Mouse (Mus musculus): ENCODE data around the gene R3hdm2. TPM values are rescaled to one million over a fixed set of nuclear protein-coding genes. Genes with fewer than 3 reads are reported as not detected.

The R3hdm2 gene
- polyA plus RNA-seq, 1 experiment from 2014 or later, result 34.9 TPM

DNA sequence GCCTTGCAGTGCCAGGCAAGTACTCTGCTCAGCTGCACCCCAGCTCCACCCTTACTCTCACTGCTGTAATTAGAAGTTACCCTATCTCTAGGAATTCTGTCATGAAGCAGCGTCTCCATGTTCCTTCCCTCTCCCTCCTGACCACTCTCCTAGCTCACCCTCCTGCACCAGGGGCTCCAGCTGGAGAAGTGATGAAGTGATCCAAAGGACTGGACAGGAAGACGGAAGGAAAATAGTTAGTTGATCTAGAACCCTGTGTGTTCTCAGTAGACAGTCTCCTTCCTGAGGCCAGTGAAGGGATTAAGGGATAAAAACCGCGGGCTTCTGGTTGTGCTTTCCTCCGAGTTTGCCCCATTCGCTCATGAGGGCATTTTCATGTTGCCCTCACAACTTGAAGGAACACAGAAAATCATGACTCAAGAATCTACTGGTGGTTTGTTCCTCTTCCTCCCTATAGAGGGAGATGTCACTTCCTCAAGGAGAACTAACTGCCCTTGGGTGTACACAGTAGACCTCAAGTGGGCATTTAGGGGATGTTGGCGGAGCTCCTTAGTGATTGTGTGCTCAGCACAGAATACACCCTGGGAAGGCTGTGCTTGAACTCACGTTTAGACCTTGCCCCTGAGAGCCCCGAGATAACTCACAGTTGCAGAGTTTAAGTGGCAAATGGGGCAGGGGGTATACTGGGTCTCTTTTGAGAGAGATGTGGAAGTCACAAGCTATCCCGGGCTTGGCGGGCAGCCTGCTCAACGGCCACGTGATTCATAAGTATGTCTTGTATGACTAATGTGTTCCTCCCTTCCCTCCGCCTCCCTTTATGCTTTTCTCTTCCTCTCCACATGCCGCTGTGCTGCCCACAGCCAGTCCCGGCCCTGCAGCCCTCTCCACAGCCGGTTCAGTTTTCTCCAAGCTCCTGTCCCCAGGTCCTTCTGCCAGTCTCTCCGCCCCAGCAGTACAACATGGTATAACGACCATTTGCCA, 101.0 kb downstream of the R3hdm2 start:
- H3K27me3 ChIP-seq, result no peaks in the 10 kb centered on the region
- 86% methylated on average over 19 of the region's 19 CpGs for WGBS
- H3K4me1 ChIP-seq, result no peaks in the 10 kb centered on the region
- no peaks in the 10 kb centered on the region for H3K9me3 ChIP-seq
- H3K9ac ChIP-seq, result no peak overlapping the region
- peaks cover 74% of the 10 kb centered on the region for H3K36me3 ChIP-seq
- no peak overlapping the region for H3K4me2 ChIP-seq
- ATAC-seq (ENCODE audit: insufficient number of reproducible peaks, low FRiP score, low TSS enrichment, low read depth), result no peak
- H3K4me3 ChIP-seq, result no peak overlapping the region
- H3K27ac ChIP-seq, result no peak overlapping the region

DNA sequence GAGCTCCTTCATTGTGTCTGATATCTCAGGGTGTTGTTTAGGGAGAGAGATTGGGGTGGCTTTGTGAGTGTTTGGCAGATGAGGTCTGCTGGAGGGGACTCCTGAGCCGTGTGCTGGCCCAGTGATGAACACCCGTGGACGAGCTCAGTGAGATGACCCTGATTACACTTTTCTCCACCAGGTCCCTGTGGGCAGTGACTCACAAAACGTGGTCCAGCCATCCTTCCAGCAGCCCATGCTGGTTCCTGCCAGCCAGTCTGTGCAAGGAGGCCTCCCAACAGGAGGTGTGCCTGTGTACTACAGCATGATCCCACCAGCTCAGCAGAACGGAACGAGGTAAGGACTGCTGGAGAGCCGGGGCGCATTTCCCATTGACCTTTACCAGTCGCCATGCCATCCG, 105.1 kb downstream of the R3hdm2 start:
- H3K4me3 ChIP-seq, result no peak overlapping the region
- WGBS, result 86% methylated on average over 10 of the region's 10 CpGs
- no peaks in the 10 kb centered on the region for H3K27me3 ChIP-seq
- peaks cover 88% of the 10 kb centered on the region for H3K36me3 ChIP-seq
- no peaks in the 10 kb centered on the region for H3K9me3 ChIP-seq
- no peak for ATAC-seq (ENCODE audit: insufficient number of reproducible peaks, low FRiP score, low TSS enrichment, low read depth)
- H3K27ac ChIP-seq, result no peak overlapping the region
- H3K4me2 ChIP-seq, result no peak overlapping the region
- no peaks in the 10 kb centered on the region; the same call in 1 of the 2 replicates for H3K4me1 ChIP-seq
- no peak overlapping the region for H3K9ac ChIP-seq

DNA sequence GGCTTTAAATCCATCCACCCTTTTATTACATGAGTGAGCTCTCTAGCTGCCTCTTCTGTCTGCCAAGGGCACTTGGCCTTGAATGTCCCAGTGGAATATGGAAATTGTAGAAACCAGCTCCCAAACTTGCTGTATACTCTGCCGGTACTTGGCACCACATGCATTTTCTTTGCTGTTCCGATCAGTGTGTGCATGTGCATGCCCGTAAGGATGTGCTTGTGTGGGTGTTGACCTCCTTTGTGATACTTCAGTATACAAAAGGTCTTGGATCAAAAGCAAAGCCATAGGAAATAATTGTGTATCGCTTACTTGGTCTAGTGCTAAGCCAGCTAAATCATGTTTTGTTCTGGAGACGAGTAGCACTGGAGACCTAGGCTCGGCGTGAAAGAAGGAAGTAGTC, 108.7 kb downstream of the R3hdm2 start:
- Histone ChIP-seq H3K27ac (no peak overlapping the region), H3K9ac (no peak overlapping the region), H3K27me3 (no peaks in the 10 kb centered on the region), H3K4me2 (no peak overlapping the region), H3K4me3 (no peak overlapping the region), H3K36me3 (peaks cover 85% of the 10 kb centered on the region), H3K9me3 (no peaks in the 10 kb centered on the region), H3K4me1 (no peaks in the 10 kb centered on the region; the same call in 1 of the 2 replicates)
- 82% methylated on average over 7 of the region's 7 CpGs for WGBS
- no peak for ATAC-seq (ENCODE audit: insufficient number of reproducible peaks, low FRiP score, low TSS enrichment, low read depth)

DNA sequence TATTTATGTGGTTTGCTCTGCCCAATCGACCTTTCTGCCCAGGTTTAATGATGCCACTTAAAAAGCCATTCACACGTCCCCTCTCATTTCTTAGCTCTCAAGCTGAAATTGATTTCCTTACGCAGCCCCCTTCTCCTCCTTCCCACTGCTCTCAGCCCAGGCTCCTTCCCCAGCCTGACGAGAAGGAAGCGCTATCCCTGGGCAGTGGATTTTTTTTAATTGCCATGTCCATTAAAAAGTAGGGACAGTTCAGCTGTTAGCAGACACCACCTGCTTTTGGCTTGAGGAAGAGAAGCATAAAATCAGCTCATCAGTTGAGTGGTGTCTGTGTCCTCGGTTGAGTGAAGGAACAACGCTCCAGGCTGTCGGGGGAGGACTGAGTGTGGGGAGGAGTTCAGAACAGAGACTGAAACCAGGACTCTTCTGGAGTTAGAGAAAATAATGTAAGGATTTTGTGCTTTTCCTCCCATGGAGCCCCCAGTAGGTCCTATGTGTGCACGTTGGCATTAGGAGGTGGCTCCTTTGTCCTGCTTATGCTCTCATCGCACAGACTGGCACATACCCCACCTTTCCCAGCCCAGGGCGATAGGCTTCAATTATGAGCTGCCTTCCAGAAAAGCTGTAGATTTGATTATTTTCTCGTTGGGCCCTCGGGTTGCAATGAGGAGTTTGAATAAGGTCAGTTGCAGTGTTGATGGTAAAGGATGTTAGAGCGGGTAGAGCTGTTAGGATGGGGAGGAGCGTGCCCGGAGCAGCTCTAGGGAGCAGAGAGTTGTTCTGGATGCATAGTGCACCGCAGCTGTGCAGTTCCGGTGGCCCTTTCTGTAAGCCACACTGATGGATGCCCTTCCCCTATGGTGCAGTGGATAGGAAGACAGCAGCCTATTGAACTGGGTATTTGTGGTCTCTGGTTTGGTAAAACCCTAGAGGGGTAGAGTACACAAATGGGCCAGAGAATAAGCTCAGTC, 110.3 kb downstream of the R3hdm2 start:
- H3K4me3 ChIP-seq, result no peak overlapping the region
- H3K27me3 ChIP-seq, result no peaks in the 10 kb centered on the region
- H3K9ac ChIP-seq, result no peak overlapping the region
- H3K36me3 ChIP-seq, result peaks cover 84% of the 10 kb centered on the region
- H3K4me2 ChIP-seq, result no peak overlapping the region
- no peaks in the 10 kb centered on the region; the same call in 1 of the 2 replicates for H3K4me1 ChIP-seq
- no peak overlapping the region for H3K27ac ChIP-seq
- H3K9me3 ChIP-seq, result no peaks in the 10 kb centered on the region
- ATAC-seq (ENCODE audit: insufficient number of reproducible peaks, low FRiP score, low TSS enrichment, low read depth), result no peak; the same call in 1 of the 2 replicates
- 72% methylated on average over 18 of the region's 18 CpGs for WGBS

GRCm38 (mm10) chr10:127491128-127491512, 111.0 kb downstream of the R3hdm2 start:
- no peak for ATAC-seq (ENCODE audit: insufficient number of reproducible peaks, low FRiP score, low TSS enrichment, low read depth)
- Histone ChIP-seq H3K27me3 (no peaks in the 10 kb centered on the region), H3K4me2 (no peak overlapping the region), H3K9ac (no peak overlapping the region), H3K4me3 (no peak overlapping the region), H3K27ac (no peak overlapping the region), H3K36me3 (peaks cover 84% of the 10 kb centered on the region), H3K4me1 (no peaks in the 10 kb centered on the region; the same call in 1 of the 2 replicates), H3K9me3 (no peaks in the 10 kb centered on the region)
- 79% methylated on average over 8 of the region's 8 CpGs for WGBS

DNA sequence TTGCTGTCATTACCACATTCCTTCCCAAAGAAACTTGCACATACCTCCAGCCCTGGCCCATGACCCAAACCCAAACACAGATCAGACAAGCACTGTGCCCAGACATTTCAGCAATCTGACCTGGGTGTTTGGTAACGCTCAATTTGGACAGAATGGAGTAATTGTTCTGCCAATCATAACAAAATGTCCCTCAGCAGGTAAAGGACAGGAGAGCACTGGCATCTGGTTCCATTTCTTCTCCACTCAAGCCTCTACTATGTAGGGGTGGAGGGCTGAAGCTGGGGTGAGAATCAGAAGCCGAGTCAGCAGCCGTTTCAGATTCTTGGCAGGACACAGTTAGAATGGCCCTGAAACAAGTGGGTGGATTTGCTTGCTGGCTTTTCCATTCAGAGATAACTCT, 112.0 kb downstream of the R3hdm2 start:
- H3K4me3 ChIP-seq, result no peak overlapping the region
- H3K9me3 ChIP-seq, result no peaks in the 10 kb centered on the region
- peaks cover 87% of the 10 kb centered on the region for H3K36me3 ChIP-seq
- no peak overlapping the region for H3K4me2 ChIP-seq
- WGBS, result 81% methylated on average over 3 of the region's 3 CpGs
- ATAC-seq (ENCODE audit: insufficient number of reproducible peaks, low FRiP score, low TSS enrichment, low read depth), result no peak
- H3K9ac ChIP-seq, result no peak overlapping the region
- no peaks in the 10 kb centered on the region for H3K27me3 ChIP-seq
- H3K27ac ChIP-seq, result no peak overlapping the region
- H3K4me1 ChIP-seq, result no peaks in the 10 kb centered on the region; the same call in 1 of the 2 replicates

DNA sequence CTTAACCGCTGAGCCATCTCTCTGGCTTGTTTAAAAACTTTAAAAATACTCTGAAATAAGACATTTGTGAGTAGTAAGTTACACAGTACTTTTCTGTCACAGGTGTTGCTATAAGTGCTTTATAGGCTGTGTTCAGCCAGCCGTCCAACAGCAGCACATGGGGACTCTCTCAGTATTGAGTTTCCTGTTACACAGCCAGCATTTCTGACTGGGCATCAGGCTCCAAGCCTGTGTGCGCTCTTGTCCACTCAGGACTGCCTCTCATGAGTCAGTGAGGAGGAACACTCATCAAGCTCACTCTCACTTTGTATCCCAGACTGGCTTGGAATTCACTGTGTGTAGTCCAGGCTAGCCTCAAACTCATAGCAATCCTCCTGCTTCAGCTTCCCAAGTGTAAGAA, 116.0 kb downstream of the R3hdm2 start:
- H3K4me2 ChIP-seq, result no peak overlapping the region
- no peak overlapping the region for H3K27ac ChIP-seq
- H3K9ac ChIP-seq, result no peak overlapping the region
- WGBS, result 80% methylated on average over 3 of the region's 3 CpGs
- peaks cover 86% of the 10 kb centered on the region for H3K36me3 ChIP-seq
- H3K4me1 ChIP-seq, result no peaks in the 10 kb centered on the region
- ATAC-seq (ENCODE audit: insufficient number of reproducible peaks, low FRiP score, low TSS enrichment, low read depth), result no peak
- no peaks in the 10 kb centered on the region for H3K27me3 ChIP-seq
- H3K4me3 ChIP-seq, result no peak overlapping the region
- H3K9me3 ChIP-seq, result no peaks in the 10 kb centered on the region

GRCm38 (mm10) chr10:127499516-127499915, 119.4 kb downstream of the R3hdm2 start:
- no peak for ATAC-seq (ENCODE audit: insufficient number of reproducible peaks, low FRiP score, low TSS enrichment, low read depth)
- Histone ChIP-seq H3K27ac (no peak overlapping the region), H3K4me3 (no peak overlapping the region), H3K9ac (no peak overlapping the region), H3K4me2 (no peak overlapping the region), H3K36me3 (peaks cover 61% of the 10 kb centered on the region), H3K4me1 (no peaks in the 10 kb centered on the region), H3K9me3 (no peaks in the 10 kb centered on the region), H3K27me3 (no peaks in the 10 kb centered on the region)
- WGBS, result 75% methylated on average over 5 of the region's 5 CpGs

GRCm38 (mm10) chr10:127500042-127500441, 119.9 kb downstream of the R3hdm2 start:
- H3K4me3 ChIP-seq, result no peak overlapping the region
- no peak overlapping the region for H3K9ac ChIP-seq
- H3K4me1 ChIP-seq, result no peaks in the 10 kb centered on the region
- 79% methylated on average over 4 of the region's 4 CpGs for WGBS
- no peaks in the 10 kb centered on the region for H3K9me3 ChIP-seq
- no peak overlapping the region for H3K27ac ChIP-seq
- H3K4me2 ChIP-seq, result no peak overlapping the region
- peaks cover 59% of the 10 kb centered on the region for H3K36me3 ChIP-seq
- no peak for ATAC-seq (ENCODE audit: insufficient number of reproducible peaks, low FRiP score, low TSS enrichment, low read depth)
- H3K27me3 ChIP-seq, result no peaks in the 10 kb centered on the region

DNA sequence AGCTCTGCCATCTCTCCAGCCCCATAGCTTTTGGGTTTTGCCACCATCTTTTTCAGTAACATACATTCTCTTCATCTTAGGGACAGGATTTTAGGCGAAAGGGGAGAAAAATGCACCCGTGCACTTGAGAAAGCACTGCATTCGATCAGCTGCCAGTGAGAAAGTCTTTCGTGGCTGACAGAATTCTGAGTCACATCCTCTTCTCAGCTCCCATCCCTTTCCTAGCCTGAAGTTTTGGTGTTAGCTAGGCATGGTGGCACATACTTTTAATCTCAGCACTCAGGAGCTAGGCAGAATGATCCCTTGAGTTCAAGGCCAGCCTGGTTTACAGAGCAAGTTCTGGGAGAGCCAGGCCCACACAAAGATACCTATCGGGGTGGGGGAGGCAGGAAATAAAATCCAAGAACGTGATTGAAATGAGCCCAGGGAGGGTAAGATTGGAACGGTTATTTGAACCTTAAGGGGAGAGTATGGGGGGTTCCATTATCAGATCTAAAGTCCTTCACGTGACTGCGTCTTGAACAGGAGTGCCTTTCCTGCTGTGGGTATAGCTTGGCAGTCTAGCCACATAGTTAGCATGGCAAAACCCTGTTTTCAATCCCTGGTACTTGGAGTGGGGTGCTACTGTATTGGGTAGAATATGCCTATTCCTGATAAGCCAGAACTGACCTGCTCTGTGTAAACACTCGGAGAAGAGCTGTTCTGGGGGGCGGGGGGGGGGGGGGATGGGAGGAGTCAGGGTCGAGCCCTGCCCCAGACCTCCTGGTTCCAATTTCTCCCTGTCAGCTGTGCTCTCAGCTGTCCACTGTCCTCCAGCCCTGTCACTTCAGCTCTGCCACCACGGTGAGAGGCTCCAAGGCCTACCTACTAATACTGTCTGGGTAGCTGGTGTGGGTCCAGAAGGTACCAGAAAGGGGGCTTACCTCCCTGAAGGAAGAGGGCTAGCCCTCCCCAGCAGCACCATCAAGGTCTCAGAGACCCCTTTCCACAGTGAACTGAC, 121.1 kb downstream of the R3hdm2 start, which contains the start of gene Stac3:
Gene Stac3, plus strand, starts transcription at position 793 of the 1,000 bp plus-strand sequence.
- peaks cover 56% of the 10 kb centered on the region for H3K36me3 ChIP-seq

DNA sequence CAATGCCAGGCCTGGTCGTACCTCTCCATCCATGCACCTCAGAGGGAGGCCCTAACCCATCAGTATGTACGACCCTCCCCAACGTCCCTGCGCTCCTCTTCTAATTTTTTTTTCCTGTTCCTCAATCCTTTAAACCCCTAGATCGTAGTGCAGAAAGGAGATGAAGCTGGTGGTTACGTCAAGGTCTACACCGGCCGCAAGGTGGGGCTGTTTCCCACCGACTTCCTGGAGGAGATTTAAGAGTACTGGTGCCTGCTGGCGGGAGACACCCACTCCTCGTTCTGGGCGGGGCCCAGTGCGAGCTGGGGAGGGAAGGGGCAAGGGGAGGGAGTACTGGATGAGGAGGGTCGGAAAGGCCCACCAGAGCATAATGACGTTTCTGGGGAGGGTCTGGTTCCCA, 128.1 kb downstream of the R3hdm2 start:
- Histone ChIP-seq H3K27me3 (peaks cover 53% of the 10 kb centered on the region), H3K9me3 (no peaks in the 10 kb centered on the region), H3K4me2 (peak overlapping the region; percentile 75), H3K9ac (no peak overlapping the region), H3K36me3 (peaks cover 17% of the 10 kb centered on the region), H3K4me3 (peak overlapping the region; percentile 36; the same call in 1 of the 2 replicates), H3K4me1 (peaks cover 52% of the 10 kb centered on the region), H3K27ac (no peak overlapping the region)
- no peak for ATAC-seq (ENCODE audit: insufficient number of reproducible peaks, low FRiP score, low TSS enrichment, low read depth)
- 5% methylated on average over 15 of the region's 15 CpGs for WGBS

More for the DNA sequence above, 121.1 kb downstream of the R3hdm2 start, which contains the start of gene Stac3:
- Histone ChIP-seq H3K4me3 (no peak within 1 kb of the TSS), H3K27ac (peak within 1 kb of the TSS; percentile 24), H3K27me3 (no peaks in the 10 kb centered on the region), H3K4me1 (no peaks in the 10 kb centered on the region), H3K9me3 (no peaks in the 10 kb centered on the region), H3K4me2 (no peak within 1 kb of the TSS), H3K9ac (no peak within 1 kb of the TSS)
- WGBS, result 67% methylated on average over 13 of the region's 13 CpGs
- ATAC-seq (ENCODE audit: insufficient number of reproducible peaks, low FRiP score, low TSS enrichment, low read depth), result peak; percentile 38

Measured in limb, embryonic 15.5 days (tissue).